Mouse (Mus musculus) limb, embryonic 15.5 days (tissue): ENCODE data around the gene Rnf220. TPM values are rescaled to one million over a fixed set of nuclear protein-coding genes. Genes with fewer than 3 reads are reported as not detected.
A peak's percentile ranks its signal among the peaks of the same experiment; 100 is the strongest.

Source experiments
- ATAC-seq: fragments of 200-750 bp; cut with Nextera tagmentation; 2 replicates; pipeline ENCODE4 v1.8.0; 2017; ENCODE audit warnings: low read depth, moderate TSS enrichment; ENCODE audit not compliant: insufficient number of reproducible peaks, low FRiP score, low TSS enrichment
- H3K27ac ChIP-seq: fragments of 300-500 bp; sonication (generic); 2 replicates; pipeline ENCODE4 v1.5.1; 2015; ENCODE audit warnings: moderate library complexity, mild to moderate bottlenecking, inconsistent platforms
- H3K27me3 ChIP-seq: fragments of 300-500 bp; sonication (generic); 2 replicates; pipeline ENCODE4 v1.6.1; 2015; ENCODE audit warnings: inconsistent platforms
- H3K36me3 ChIP-seq: fragments of 300-500 bp; sonication (generic); 2 replicates; pipeline ENCODE4 v1.6.1; 2015; ENCODE audit warnings: inconsistent platforms
- H3K4me1 ChIP-seq: fragments of 300-500 bp; sonication (generic); 2 replicates; pipeline ENCODE4 v1.6.1; 2015; ENCODE audit warnings: inconsistent platforms
- H3K4me2 ChIP-seq: fragments of 300-500 bp; sonication (generic); 2 replicates; pipeline ENCODE4 v1.6.1; 2015; ENCODE audit warnings: mild to moderate bottlenecking, inconsistent platforms
- H3K4me3 ChIP-seq: fragments of 300-500 bp; sonication (generic); 2 replicates; pipeline ENCODE4 v1.5.1; 2015; ENCODE audit warnings: mild to moderate bottlenecking, inconsistent platforms
- H3K9ac ChIP-seq: fragments of 300-500 bp; sonication (generic); 2 replicates; pipeline ENCODE4 v1.6.1; 2015; ENCODE audit warnings: inconsistent platforms
- H3K9me3 ChIP-seq: fragments of 300-500 bp; sonication (generic); 2 replicates; pipeline ENCODE4 v1.6.1; 2016; ENCODE audit warnings: inconsistent platforms
- whole genome bisulfite sequencing: fragments of 180-500 bp; shearing (Covaris S2); methylation state at CpG from one replicate; pipeline ENCODE4 v1.1.7; 2015; 5-methylcytosine and 5-hydroxymethylcytosine counted together
- polyA plus RNA-seq: library from polyadenylated mRNA; unstranded; fragments of >200 nt; fragmentation: Nextera tagmentation; extraction: Ambion mirVana; gene quantifications from 2 replicates; pipeline ENCODE4 v1.2.1, GENCODE M21; 2015

Rnf220 gene
- polyA plus RNA-seq, 1 experiment from 2014 or later: 73.0 TPM

GRCm38 (mm10) chr4:117421077-117421476, 75.8 kb downstream of the Rnf220 start:
- H3K4me2 ChIP-seq: no peak overlapping the region
- WGBS: 90% methylated on average over 7 of the region's 7 CpGs
- H3K9ac ChIP-seq: no peak overlapping the region
- H3K36me3 ChIP-seq: no peaks in the 10 kb centered on the region
- H3K9me3 ChIP-seq: no peaks in the 10 kb centered on the region
- no peaks in the 10 kb centered on the region for H3K27me3 ChIP-seq
- H3K27ac ChIP-seq: no peak overlapping the region
- no peak overlapping the region for H3K4me3 ChIP-seq
- H3K4me1 ChIP-seq: no peaks in the 10 kb centered on the region
- ATAC-seq: no peak

GRCm38 (mm10) chr4:117416827-117417226, 80.0 kb downstream of the Rnf220 start:
- Histone ChIP-seq H3K4me2 (no peak overlapping the region), H3K4me3 (no peak overlapping the region), H3K36me3 (no peaks in the 10 kb centered on the region), H3K4me1 (peaks cover 6% of the 10 kb centered on the region; the same call in 1 of the 2 replicates), H3K9me3 (no peaks in the 10 kb centered on the region), H3K27ac (no peak overlapping the region), H3K27me3 (no peaks in the 10 kb centered on the region), H3K9ac (no peak overlapping the region)
- ATAC-seq: no peak
- 33% methylated on average over 1 of the region's 1 CpGs for WGBS

- 43% methylated on average over 3 of the region's 3 CpGs for WGBS
- no peak overlapping the region for H3K4me3 ChIP-seq
- H3K4me1 ChIP-seq: peaks cover 32% of the 10 kb centered on the region
- no peaks in the 10 kb centered on the region for H3K36me3 ChIP-seq
- ATAC-seq: no peak
- H3K27me3 ChIP-seq: no peaks in the 10 kb centered on the region
- no peak overlapping the region for H3K4me2 ChIP-seq
- H3K9me3 ChIP-seq: no peaks in the 10 kb centered on the region
- no peak overlapping the region for H3K27ac ChIP-seq
- no peak overlapping the region for H3K9ac ChIP-seq
Observed at GRCm38 (mm10) chr4:117410049-117410410, 86.8 kb downstream of the Rnf220 start.

GRCm38 (mm10) chr4:117409144-117410048, 87.5 kb downstream of the Rnf220 start:
- Histone ChIP-seq H3K27me3 (no peaks in the 10 kb centered on the region), H3K9ac (no peak overlapping the region), H3K27ac (no peak overlapping the region), H3K9me3 (no peaks in the 10 kb centered on the region), H3K36me3 (no peaks in the 10 kb centered on the region), H3K4me2 (no peak overlapping the region), H3K4me3 (no peak overlapping the region), H3K4me1 (peaks cover 30% of the 10 kb centered on the region)
- 0 out of 2 replicates have a peak, but pooled peaks have one; percentile 30 for ATAC-seq
- WGBS: 43% methylated on average over 12 of the region's 14 CpGs

GRCm38 (mm10) chr4:117407945-117408344, 88.9 kb downstream of the Rnf220 start:
- 85% methylated on average over 5 of the region's 5 CpGs for WGBS
- Histone ChIP-seq H3K27me3 (no peaks in the 10 kb centered on the region), H3K4me3 (no peak overlapping the region), H3K4me1 (peaks cover 30% of the 10 kb centered on the region), H3K9ac (no peak overlapping the region), H3K27ac (no peak overlapping the region), H3K9me3 (no peaks in the 10 kb centered on the region), H3K36me3 (no peaks in the 10 kb centered on the region), H3K4me2 (no peak overlapping the region)
- ATAC-seq: no peak

- H3K9me3 ChIP-seq: no peaks in the 10 kb centered on the region
- H3K27ac ChIP-seq: peak overlapping the region; percentile 50; the same call in 1 of the 2 replicates
- ATAC-seq: no peak
- H3K27me3 ChIP-seq: no peaks in the 10 kb centered on the region
- H3K4me1 ChIP-seq: peaks cover 25% of the 10 kb centered on the region
- no peak overlapping the region for H3K4me3 ChIP-seq
- H3K9ac ChIP-seq: no peak overlapping the region
- 31% methylated on average over 9 of the region's 9 CpGs for WGBS
- H3K4me2 ChIP-seq: no peak overlapping the region
- no peaks in the 10 kb centered on the region for H3K36me3 ChIP-seq
Observed at GRCm38 (mm10) chr4:117405999-117406398, 90.9 kb downstream of the Rnf220 start.

GRCm38 (mm10) chr4:117405211-117405610, 91.6 kb downstream of the Rnf220 start:
- no peak overlapping the region for H3K4me2 ChIP-seq
- no peak overlapping the region for H3K4me3 ChIP-seq
- peaks cover 23% of the 10 kb centered on the region for H3K4me1 ChIP-seq
- no peak for ATAC-seq
- 82% methylated on average over 5 of the region's 6 CpGs for WGBS
- no peaks in the 10 kb centered on the region for H3K27me3 ChIP-seq
- no peak overlapping the region for H3K27ac ChIP-seq
- H3K9ac ChIP-seq: no peak overlapping the region
- no peaks in the 10 kb centered on the region for H3K9me3 ChIP-seq
- H3K36me3 ChIP-seq: no peaks in the 10 kb centered on the region

- 20% methylated on average over 3 of the region's 3 CpGs for WGBS
- Histone ChIP-seq H3K9ac (no peak overlapping the region), H3K4me3 (no peak overlapping the region), H3K27ac (no peak overlapping the region), H3K36me3 (no peaks in the 10 kb centered on the region), H3K9me3 (no peaks in the 10 kb centered on the region), H3K4me1 (peaks cover 15% of the 10 kb centered on the region), H3K27me3 (no peaks in the 10 kb centered on the region), H3K4me2 (no peak overlapping the region)
- no peak for ATAC-seq
Observed at GRCm38 (mm10) chr4:117403411-117403810, 93.4 kb downstream of the Rnf220 start.

- Histone ChIP-seq H3K4me3 (no peak overlapping the region), H3K27me3 (no peaks in the 10 kb centered on the region), H3K9me3 (no peaks in the 10 kb centered on the region), H3K27ac (no peak overlapping the region), H3K4me1 (peaks cover 12% of the 10 kb centered on the region), H3K4me2 (no peak overlapping the region), H3K9ac (no peak overlapping the region), H3K36me3 (no peaks in the 10 kb centered on the region)
- ATAC-seq: no peak
- 60% methylated on average over 11 of the region's 11 CpGs for WGBS
Observed at GRCm38 (mm10) chr4:117397128-117397527, 99.7 kb downstream of the Rnf220 start.

- ATAC-seq: no peak
- H3K4me1 ChIP-seq: peaks cover 21% of the 10 kb centered on the region
- no peak overlapping the region for H3K9ac ChIP-seq
- no peak overlapping the region for H3K4me3 ChIP-seq
- WGBS: 39% methylated on average over 7 of the region's 7 CpGs
- H3K9me3 ChIP-seq: no peaks in the 10 kb centered on the region
- H3K27ac ChIP-seq: no peak overlapping the region
- no peaks in the 10 kb centered on the region for H3K36me3 ChIP-seq
- 0 out of 2 replicates have a peak, but pooled peaks cover 6% of the 10 kb centered on the region for H3K27me3 ChIP-seq
- H3K4me2 ChIP-seq: no peak overlapping the region
Observed at GRCm38 (mm10) chr4:117393027-117393426, 103.8 kb downstream of the Rnf220 start.

GRCm38 (mm10) chr4:117392391-117392790, 104.5 kb downstream of the Rnf220 start:
- no peak overlapping the region for H3K27ac ChIP-seq
- no peaks in the 10 kb centered on the region for H3K36me3 ChIP-seq
- peaks cover 21% of the 10 kb centered on the region for H3K4me1 ChIP-seq
- H3K4me2 ChIP-seq: 0 out of 2 replicates have a peak overlapping the region, but pooled peaks have one; percentile 26
- ATAC-seq: no peak
- no peak overlapping the region; the same call in 1 of the 2 replicates for H3K4me3 ChIP-seq
- H3K9ac ChIP-seq: no peak overlapping the region
- no peaks in the 10 kb centered on the region for H3K9me3 ChIP-seq
- H3K27me3 ChIP-seq: 0 out of 2 replicates have a peak, but pooled peaks cover 6% of the 10 kb centered on the region
- WGBS: 32% methylated on average over 2 of the region's 2 CpGs

- H3K9me3 ChIP-seq: no peaks in the 10 kb centered on the region
- no peak overlapping the region; the same call in 1 of the 2 replicates for H3K4me3 ChIP-seq
- ATAC-seq: no peak
- H3K27ac ChIP-seq: no peak overlapping the region
- H3K36me3 ChIP-seq: no peaks in the 10 kb centered on the region
- no peak overlapping the region for H3K9ac ChIP-seq
- peak overlapping the region; percentile 26; the same call in 1 of the 2 replicates for H3K4me2 ChIP-seq
- under 1% methylated on average over 9 of the region's 9 CpGs for WGBS
- H3K4me1 ChIP-seq: peaks cover 21% of the 10 kb centered on the region
- 0 out of 2 replicates have a peak, but pooled peaks cover 6% of the 10 kb centered on the region for H3K27me3 ChIP-seq
Observed at GRCm38 (mm10) chr4:117391966-117392365, 104.9 kb downstream of the Rnf220 start.
